Mouse (Mus musculus) T-helper 17 cell (primary cell): ENCODE data around the gene Zar1.
"Not testable (repeated sequence)": the region's sequence is repeated elsewhere in the genome, so short reads cannot be mapped to it uniquely, and the experiment has no call there.

Experiments
- in situ Hi-C, 2 experiments: fragments of 300-600 bp; cut with MboI, MseI; formaldehyde crosslinking; loops; 1 replicate in 1 of 2; 2 replicates in 1 of 2; pipeline ENCODE4 v1.15.1; 2025; ENCODE audit warnings: high pct_unique_total_duplicates in 2 of 2

The Zar1 gene

DNA sequence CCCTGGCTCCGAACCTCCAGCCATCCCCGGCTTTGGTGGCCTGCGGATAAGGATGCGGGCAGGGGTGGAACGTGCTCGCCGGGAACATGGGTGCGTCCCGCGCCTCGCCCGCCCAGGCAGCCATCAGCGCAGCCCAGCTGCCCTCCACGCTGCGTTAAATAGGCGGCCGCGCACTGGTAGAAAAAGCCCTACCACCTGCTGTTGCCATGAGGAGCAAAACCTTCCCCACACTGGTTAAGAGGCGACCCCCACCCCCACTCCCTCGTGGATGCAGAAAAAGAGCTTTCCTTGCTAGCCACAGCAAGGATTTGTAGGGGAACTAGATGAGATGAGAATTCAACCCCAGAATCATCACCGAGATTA lies at the start of gene Zar1:
TSS of gene Zar1 (minus strand) at position 285 of the 363 bp plus-strand sequence.
- in situ Hi-C loops: not testable (repeated sequence)

DNA sequence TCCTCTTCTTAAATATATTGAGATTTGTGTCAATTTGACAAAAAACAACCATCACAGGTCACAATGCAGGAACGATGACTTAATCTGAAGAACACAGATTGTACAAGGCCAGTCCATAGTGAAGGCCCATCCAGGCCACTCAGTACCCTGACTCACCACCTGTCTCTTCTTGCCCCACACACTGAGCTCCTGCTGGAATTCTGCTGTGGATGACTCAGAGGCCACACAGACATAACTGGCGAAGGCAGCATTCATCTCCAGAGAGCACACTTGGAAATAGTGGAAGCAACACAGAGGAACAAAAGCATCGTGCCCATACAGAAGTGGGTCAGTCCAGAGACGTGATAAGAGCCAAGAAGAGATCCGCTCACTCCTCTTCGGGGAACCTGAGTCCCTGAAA lies 49.0 kb upstream of the Zar1 start:
- in situ Hi-C loops: no loop called here

DNA sequence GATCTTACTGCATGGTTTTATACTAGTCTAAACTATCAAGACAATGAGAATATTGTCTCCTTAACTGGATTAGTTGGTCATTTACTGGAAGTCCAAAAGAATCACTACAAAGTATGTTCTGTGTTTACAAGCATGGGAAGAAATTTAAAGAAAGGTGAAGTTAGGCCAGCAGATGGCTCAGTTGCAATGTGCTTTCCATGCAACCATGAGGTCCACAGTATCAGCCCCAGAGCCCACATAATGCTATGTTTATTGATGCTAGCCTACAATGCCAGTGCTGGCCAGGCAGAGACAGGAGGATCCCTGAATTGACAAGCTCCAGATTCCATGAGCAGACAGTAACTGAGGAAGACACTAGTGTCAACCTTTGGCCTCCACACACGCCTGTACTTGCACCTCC lies 40.0 kb upstream of the Zar1 start:
- in situ Hi-C loops: no loop called here

DNA sequence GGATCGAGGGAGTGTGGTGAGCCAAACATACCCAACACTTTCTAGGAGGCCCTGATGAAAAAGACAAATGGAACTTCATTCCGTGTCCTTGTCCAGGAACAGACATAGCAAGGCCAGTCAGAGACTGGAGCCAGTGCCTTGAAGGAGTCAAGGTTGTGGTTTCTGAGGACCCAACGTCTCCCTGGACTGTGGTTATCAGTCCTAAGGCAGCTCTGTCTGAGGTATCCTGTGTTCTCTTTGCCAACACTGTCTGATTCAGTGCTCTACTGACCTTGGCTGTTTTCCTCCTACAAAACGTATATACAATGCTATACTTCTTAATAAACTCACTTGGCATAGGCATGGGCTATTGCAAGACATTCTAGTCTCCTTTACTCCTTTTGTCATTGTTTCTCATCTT lies 36.4 kb upstream of the Zar1 start:
- in situ Hi-C loops: no loop called here

DNA sequence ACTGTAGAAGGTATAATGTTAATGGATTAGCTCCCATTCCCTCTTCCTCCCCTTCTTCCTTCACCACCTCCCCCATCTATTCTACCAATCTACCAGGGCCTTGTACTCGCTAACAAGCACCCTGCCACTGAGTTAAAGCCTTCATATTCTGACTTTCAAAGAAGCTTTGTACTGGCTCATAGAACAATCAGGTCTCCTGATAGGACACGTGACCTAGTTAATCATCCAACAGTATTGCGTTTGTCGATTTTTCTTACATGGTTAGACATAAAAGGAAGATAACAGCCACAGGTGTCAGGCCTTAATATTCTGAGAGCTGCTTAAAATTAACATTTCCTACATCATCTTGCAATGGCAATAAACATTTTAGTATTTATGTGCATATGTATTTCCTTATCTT lies 22.1 kb upstream of the Zar1 start:
- in situ Hi-C loops: no loop called here

DNA sequence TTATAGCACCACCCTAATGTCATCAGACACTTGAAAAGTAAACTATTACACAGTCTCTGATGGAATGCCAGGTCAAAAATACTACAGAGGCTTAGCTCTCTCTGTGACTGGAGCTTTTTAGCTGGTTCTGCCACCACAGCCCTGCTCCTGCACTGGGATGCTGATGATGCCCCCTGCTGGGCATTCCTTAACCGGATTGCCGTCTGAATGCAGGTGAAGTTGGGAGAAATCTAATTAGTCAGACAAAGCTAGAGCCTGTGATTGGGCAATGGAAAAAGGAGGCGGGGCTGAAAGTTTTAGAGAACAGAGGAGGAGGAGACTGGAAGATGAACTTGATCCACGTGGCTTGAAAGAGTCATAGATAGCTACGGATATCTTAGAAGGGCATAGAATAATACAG lies 20.0 kb upstream of the Zar1 start:
- in situ Hi-C loops: no loop called here

DNA sequence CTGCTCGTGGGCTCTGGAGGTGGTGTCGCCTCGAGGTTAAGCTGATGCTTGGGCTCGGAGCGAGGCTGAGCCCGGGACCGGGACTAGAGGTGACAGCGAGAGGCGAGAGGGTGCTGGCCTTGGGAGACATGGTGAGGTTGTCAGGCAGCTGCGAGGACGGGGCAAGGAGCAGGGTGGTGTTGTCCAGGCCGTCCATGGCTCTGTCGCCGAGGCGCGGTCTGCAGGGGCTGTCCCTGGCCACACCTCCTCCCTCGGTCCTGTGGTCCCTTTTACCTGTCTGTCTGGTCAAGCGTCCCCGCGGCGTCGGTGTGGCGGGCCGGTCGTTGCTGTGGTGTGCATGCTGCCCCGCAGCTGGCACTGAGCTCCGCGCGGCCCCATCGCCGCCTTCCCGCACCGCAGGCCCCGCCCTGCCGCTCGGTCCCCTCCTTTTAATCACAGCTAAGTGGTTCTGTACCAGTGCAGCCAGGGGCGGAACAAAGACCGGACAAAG lies 6.2 kb upstream of the Zar1 start, which contains the start of gene Gm5868:
TSS of gene Gm5868 (minus strand) at position 360 of the 490 bp plus-strand sequence.
- in situ Hi-C loops: no loop called here

DNA sequence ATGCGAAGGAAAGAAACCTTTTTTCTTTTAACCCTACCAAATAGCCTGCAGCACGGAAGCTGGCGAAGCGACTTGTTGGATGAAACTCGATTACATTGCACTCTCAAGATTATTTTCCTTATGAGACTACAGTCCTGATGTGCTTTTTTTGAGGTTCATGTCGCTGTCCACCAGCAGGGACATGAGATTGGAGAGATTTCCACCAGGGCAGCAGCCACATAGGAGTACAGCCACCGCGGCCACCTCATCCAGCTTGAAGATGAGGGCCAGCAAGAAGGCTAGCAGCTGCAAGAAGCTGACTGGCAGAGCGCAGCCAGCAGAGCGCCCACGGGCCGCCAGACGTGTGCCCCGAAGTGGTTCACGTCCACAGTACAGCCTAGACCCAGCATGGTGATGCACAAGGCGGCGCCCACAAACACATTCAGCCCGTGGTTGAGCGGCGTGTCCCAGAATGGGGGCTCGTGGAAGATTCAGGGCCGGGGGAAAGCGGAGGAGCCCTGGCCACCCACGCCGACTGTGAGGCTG lies 5.7 kb upstream of the Zar1 start:
- in situ Hi-C loops: not testable (repeated sequence)

DNA sequence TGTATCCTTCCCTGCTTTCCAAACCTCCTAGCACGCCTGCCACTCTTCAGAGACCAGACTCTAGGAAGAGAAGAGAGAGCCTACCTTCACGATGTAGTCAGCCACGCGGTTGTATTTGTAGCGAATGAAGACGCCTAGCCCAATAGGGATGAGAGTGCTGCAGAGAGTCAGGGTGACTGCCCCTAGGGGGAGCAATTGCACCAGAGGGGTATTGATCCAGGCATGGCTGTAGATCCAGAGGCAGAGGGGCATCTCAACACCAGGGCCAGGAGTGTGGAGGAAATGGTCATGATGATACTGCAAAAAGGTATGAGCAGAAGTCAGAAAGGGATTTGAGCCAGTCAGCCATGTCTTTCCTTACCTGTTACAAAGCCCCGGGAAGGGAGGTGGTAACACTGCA lies 5.1 kb upstream of the Zar1 start:
- in situ Hi-C loops: not testable (repeated sequence)

DNA sequence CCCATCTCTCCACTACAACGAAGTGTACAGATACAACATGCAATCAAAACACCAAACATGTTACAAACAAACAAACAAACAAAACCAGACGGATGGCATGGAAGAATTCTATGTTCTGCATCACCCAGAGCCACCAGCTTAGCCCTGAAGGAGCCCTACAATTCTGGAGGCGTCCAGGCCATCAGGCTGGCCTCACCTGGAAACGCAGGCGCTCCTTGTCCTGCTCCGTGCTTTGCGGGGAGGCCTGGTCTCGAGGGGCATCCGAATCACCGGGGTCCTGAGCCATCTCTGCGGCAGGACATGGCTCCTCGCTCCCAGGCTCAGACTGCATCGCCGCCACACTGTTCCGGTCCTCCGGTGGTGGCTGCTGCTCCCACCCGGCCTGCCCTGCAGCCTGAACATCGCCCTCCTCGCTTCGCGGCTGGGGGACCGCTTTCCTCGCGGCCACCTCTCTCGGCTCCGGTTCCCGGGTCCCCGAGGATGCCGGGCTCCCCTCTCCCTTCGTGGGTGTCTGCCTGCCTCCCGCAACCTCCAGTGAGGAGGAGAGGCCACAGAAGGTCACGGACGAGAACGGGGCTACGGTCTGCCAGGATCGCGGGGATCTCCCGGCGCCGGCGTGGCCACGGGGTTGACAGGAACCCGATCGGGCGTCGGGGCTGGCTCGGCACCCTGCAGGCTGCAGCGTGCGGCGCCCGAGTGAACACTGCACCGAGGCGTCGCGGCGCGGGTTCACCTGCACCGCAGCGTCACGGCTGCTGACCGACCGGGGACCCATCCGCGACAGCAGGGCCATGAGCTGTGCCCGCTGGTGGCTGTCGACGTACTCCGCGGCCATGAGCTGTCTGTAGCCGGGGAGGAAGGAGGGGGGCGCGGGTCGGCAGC lies 725 bp downstream of the Zar1 start:
- in situ Hi-C loops: not testable (repeated sequence)

DNA sequence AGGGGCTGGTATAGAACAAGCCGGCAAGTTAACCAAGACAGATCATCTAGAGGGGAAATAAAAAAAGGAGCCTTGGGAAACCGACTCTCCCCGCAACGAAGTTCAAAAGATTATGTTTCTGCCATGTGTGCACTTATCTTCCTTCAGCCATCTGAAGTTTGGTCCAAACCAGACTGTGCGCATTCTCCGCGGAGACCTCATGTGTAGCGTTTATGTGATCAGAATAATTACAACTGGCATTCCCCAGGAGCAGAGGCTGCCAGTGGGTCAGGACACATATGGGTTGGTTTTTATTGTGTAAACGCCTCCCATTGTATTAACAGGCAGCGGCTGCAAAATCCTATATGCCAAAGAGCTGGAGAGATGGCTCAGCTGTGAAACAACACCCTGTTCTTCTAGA lies 1.5 kb downstream of the Zar1 start:
- in situ Hi-C loops: not testable (repeated sequence)

DNA sequence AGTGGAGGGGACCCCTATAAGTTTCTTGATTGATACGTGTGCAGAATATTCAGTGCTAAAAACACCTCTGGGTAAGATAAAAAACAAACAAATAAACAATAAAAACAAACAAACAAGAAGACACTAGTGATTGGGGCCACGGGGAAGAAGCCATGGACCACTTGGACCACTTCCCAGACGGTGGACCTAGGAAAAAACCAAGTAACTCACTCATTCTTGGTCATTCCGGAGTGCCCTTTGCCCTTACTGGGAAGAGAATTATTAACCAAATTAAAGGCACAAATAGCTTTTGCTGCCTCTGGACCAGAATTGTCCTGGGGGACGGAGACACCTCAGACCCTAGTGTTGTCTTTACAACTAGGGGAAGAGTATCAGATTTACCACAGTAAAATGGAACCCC lies 15.4 kb downstream of the Zar1 start:
- in situ Hi-C loops: loop anchor here in 1 of 2 experiments (10.0 kb wide), 1 partner anchor 109 kb away; no protein-coding TSS in a partner anchor

DNA sequence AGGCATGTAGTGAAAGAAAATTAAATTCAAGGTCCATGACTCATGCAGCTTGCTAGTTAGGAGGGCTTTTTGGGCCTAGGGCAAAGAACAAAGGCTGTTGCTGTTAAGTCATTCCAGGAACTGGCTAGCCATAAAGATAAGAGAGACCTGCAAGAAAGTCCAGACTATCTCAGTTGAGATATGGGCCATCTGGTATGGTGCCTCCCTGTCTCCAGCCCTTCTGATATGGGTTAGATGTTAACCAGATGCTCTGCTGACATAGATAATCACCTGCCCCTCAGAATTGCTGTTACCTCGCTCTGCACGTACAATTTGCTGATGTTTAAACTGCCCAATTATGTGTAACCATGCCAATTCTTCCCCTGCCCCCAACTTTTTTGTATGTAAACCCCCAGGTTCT lies 17.9 kb downstream of the Zar1 start:
- in situ Hi-C loops: loop anchor here in 1 of 2 experiments (10.0 kb wide), 1 partner anchor 112 kb away; no protein-coding TSS in a partner anchor

DNA sequence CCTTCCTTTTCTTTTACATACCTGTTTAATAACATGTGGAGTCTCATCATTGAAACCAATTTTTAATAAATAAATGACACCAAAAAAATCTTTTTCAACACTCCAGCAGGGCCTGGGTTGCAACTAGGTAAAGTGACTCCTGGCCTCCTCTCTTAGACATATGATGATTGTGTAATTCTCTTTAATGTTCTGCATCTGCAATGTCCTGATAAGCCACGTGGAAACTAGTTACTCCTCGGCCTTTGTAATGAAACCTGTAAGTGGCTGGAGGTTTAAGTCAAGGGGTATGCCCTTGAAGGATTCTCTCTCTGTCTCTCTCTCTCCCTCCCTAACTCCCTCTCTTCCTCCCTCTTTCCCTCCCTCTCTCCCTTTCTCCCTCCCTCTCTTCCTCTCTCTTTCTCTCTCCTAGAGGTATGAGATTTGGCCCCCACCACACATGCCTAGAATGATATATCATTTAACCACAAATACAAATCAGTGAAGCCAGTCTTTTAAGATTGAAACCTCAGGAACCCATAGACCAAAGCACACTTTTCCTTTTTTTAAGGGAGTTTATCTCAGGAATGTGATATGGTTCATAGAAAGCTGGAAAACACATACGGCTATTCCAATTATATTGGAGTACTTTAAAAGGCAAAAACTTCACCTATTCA lies 20.0 kb downstream of the Zar1 start:
- in situ Hi-C loops: loop anchor here in 1 of 2 experiments (10.0 kb wide), 1 partner anchor 114 kb away; no protein-coding TSS in a partner anchor

DNA sequence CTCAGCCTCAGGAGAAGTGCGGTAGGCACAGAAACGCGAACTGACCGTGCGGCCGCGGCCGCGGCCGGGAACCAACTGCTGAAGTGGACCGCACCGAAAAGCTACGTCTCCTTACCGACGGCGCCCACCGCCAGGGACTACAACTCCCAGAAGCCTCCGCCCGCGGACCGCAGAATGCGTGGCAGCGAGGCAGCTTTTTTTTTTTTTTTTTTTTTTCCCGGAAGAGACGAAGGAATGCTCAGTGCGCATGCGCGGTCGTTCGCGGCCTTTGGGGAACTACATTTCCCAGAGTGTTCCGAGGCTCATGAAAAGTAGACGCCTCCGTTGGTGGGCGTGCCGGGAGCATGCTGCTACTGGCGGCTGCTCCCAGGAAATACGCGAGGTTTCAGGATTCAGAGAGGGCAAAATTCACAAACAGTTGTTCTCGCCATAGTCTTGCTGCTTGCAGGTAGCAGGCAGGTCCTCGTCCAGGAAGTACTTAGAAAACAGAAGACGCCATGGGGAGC lies 21.5 kb downstream of the Zar1 start, which contains the start of gene Nfxl1:
TSS of gene Nfxl1 (minus strand) at position 141 of the 506 bp plus-strand sequence.
- in situ Hi-C loops: loop anchor here in 1 of 2 experiments (10.0 kb wide), 1 partner anchor 115 kb away; no protein-coding TSS in a partner anchor

DNA sequence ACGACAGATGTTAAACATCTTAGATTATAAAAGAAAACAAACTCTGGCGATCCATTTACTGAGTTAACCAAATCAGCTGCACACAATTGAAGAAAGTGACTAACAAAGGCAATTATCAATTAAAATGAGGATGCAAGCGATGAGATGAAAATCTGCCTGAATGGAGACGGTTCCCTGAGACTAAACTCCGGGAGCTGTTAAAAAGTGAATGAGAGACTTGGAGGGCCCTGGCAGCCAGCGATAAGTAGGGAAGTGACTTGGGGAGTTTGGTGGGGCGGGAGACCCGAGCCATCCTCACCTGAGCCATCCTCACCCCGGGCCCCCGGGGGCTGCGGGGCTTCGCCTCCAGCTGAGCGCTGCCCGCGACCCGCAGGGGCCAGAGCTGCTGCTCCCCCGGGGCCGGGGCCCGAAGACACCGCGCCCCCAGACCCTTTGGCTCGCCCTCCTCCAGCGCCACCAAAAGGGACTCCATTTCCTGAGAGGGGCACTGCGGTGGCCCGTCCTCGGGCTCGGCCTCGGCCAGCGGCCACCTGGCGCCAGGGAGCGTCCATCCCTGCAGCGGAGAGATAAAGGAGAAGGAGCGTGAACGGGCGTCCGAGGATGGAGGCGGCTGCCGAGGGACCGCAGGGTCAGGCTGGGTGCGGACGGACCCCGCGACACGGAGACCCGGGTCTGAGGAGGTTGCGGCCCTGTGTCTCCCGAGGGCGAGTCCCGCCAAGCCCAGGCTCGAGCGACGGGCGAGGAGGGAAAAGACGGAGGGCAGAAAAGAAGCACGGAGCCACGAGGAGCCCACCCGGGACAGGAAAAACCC lies 22.1 kb downstream of the Zar1 start:
- in situ Hi-C loops: no loop called here

DNA sequence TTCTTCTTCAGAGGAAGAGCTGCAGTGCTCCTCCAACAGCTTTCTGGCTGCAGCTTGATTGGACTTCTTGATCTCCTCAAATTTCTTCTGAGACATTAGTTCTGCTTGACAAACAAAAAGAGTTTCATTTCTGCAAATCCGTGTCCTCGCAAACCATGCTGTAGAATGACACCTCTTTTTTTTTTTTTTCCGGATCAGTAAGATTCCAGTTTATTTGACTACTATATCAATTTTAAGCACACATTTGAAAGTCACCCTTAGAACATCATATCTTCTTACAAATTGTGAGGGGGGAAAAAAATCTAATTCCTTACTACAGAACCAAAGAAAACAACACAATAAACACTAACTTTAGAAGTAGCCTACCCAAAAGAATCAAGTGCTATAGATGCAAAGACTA lies 24.8 kb downstream of the Zar1 start:
- in situ Hi-C loops: no loop called here

DNA sequence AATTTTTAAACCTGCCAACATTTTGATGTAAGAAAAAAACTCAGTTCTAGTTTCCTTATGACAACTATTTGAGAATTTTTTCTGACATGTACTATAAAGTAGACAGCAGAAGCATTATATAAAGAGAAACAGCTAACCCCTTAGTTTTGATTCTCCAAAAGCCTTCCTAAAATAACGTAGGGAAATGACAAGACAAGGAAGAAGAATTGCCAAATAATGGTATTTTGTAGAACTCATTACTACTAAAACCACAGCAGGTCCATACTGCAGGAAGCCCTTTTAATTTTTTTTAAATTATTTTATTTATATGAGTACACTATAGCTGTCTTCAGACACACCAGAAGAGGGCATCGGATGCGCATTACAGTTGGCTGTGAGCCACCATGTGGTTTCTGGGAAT lies 29.8 kb downstream of the Zar1 start:
- in situ Hi-C loops: no loop called here

DNA sequence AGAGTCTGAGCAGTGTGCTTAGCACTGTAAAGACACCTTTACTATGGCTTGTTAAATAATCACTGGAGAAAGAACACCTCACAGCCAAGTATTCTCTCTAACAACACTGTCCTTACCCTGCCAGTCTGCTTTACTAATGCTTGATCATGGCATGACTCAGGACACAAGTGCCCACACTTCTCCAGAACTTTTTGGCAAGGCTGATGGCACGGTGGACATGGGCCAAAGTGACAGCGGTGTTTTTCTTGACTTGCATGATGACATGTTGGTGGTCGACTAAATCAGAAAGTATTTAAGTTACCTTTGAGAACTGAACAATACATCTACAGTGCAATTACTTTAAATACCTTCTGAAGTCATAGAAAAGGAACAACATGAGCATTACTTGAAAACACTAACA lies 52.2 kb downstream of the Zar1 start:
- in situ Hi-C loops: no loop called here
